Mouse (Mus musculus) spleen, adult 2 months (tissue): Measurements from ENCODE around the gene Il25.

Source experiments
- CTCF ChIP-seq: fragments of 200-500 bp; IDR thresholded peaks from 2 replicates; pipeline ENCODE4 v1.5.1; 2011; ENCODE audit warnings: mild to moderate bottlenecking, inconsistent platforms; ENCODE audit not compliant: insufficient read depth, insufficient read length, insufficient replicate concordance; ENCODE audit errors: extremely low read depth
- POLR2A ChIP-seq: fragments of 200-500 bp; IDR thresholded peaks from 2 replicates; pipeline ENCODE4 v1.6.1; 2011; ENCODE audit warnings: low read depth, low read length, inconsistent platforms

GRCm38 (mm10) chr14:54956533-54956932 lies 24.0 kb downstream of the Il25 start:
- no peak for TF ChIP-seq CTCF
- TF ChIP-seq POLR2A = no peak
